Mouse (Mus musculus) neural tube, embryonic 10.5 days (tissue): ENCODE results near the gene Mcoln3.
A peak's percentile ranks its signal among the peaks of the same experiment; 100 is the strongest.

Experiments
- DNase-seq: peaks from one replicate; pipeline ENCODE4 v3.0.0-alpha.2; 2017; ENCODE audit warnings: low spot score; ENCODE audit errors: extremely low spot score

Gene Mcoln3

GRCm38 (mm10) chr3:146169356-146169755, 52.1 kb downstream of the Mcoln3 start:
- DNase-seq, result no peak

GRCm38 (mm10) chr3:146173030-146173429, 55.8 kb downstream of the Mcoln3 start:
- DNase-seq, result no peak

- no peak for DNase-seq
These were observed 57.0 kb downstream of the Mcoln3 start for GRCm38 (mm10) chr3:146174215-146174614.

GRCm38 (mm10) chr3:146177295-146177694, 60.0 kb downstream of the Mcoln3 start:
- no peak for DNase-seq

GRCm38 (mm10) chr3:146177748-146178582, 60.7 kb downstream of the Mcoln3 start:
- DNase-seq, result peak; percentile 84

- no peak for DNase-seq
These were observed 63.1 kb downstream of the Mcoln3 start for GRCm38 (mm10) chr3:146180341-146180740.

- DNase-seq, result peak; percentile 68
These were observed 63.7 kb downstream of the Mcoln3 start for GRCm38 (mm10) chr3:146180986-146181385.

- DNase-seq, result peak; percentile 71
These were observed 67.9 kb downstream of the Mcoln3 start for GRCm38 (mm10) chr3:146184992-146185657.

GRCm38 (mm10) chr3:146186033-146186432, 68.8 kb downstream of the Mcoln3 start:
- DNase-seq, result no peak

GRCm38 (mm10) chr3:146189933-146190332, 72.7 kb downstream of the Mcoln3 start:
- DNase-seq, result no peak
